Mouse (Mus musculus): Measurements from ENCODE around the gene Tbx10. TPM values are rescaled to one million over a fixed set of nuclear protein-coding genes. Genes with fewer than 3 reads are reported as not detected.
A peak's percentile ranks its signal among the peaks of the same experiment; 100 is the strongest.

Tbx10 gene
- polyA plus RNA-seq, 1 experiment from 2014 or later: 0.11 TPM

- peak within 1 kb of the TSS; percentile 89 for H3K4me3 ChIP-seq (ENCODE audit: low read depth, low read length)
- ATAC-seq (replicated peaks; ENCODE audit: insufficient number of reproducible peaks, low FRiP score, low TSS enrichment): peak; percentile 99
- H3K27ac ChIP-seq (ENCODE audit: low read depth, low read length): peak within 1 kb of the TSS; percentile 75
- peaks cover 12% of the 10 kb centered on the region for H3K36me3 ChIP-seq (ENCODE audit: control insufficient read depth, insufficient read depth, low read length)
- no peaks in the 10 kb centered on the region for H3K27me3 ChIP-seq (ENCODE audit: control insufficient read depth, insufficient read depth, low read length)
- peaks cover 15% of the 10 kb centered on the region for H3K4me1 ChIP-seq (ENCODE audit: control insufficient read depth, insufficient read depth, low read length)
- H3K9me3 ChIP-seq (replicated peaks; ENCODE audit: control insufficient read depth, low read length): no peaks in the 10 kb centered on the region
- H3K4me2 ChIP-seq: peak within 1 kb of the TSS; percentile 82
- peak within 1 kb of the TSS; percentile 91 for H3K9ac ChIP-seq (ENCODE audit: low read depth, low read length)
- WGBS (ENCODE audit: insufficient replicate concordance): under 1% methylated on average over 45 of the region's 45 CpGs
Measured at GRCm38 (mm10) chr19:4012432-4013022, 20.0 kb downstream of the Tbx10 start, which contains the start of gene Ndufv1. Gene Ndufv1, minus strand, starts transcription at chr19:4012806.

GRCm38 (mm10) chr19:4013066-4013465, 20.5 kb downstream of the Tbx10 start:
- WGBS (ENCODE audit: insufficient replicate concordance): 9% methylated on average over 9 of the region's 9 CpGs
- H3K36me3 ChIP-seq (ENCODE audit: control insufficient read depth, insufficient read depth, low read length): peaks cover 7% of the 10 kb centered on the region
- H3K9ac ChIP-seq (ENCODE audit: low read depth, low read length): peak overlapping the region; percentile 66
- peak overlapping the region; percentile 38 for H3K27ac ChIP-seq (ENCODE audit: low read depth, low read length)
- H3K27me3 ChIP-seq (ENCODE audit: control insufficient read depth, insufficient read depth, low read length): no peaks in the 10 kb centered on the region
- H3K4me2 ChIP-seq: peak overlapping the region; percentile 66
- H3K9me3 ChIP-seq (replicated peaks; ENCODE audit: control insufficient read depth, low read length): no peaks in the 10 kb centered on the region
- peak; percentile 46; the same call in 1 of the 2 replicates for ATAC-seq (replicated peaks; ENCODE audit: insufficient number of reproducible peaks, low FRiP score, low TSS enrichment)
- peaks cover 15% of the 10 kb centered on the region for H3K4me1 ChIP-seq (ENCODE audit: control insufficient read depth, insufficient read depth, low read length)
- H3K4me3 ChIP-seq (ENCODE audit: low read depth, low read length): peak overlapping the region; percentile 89

GRCm38 (mm10) chr19:4014802-4015201, 22.2 kb downstream of the Tbx10 start:
- H3K9ac ChIP-seq (ENCODE audit: low read depth, low read length): peak overlapping the region; percentile 36; the same call in 1 of the 2 replicates
- H3K4me2 ChIP-seq: no peak overlapping the region

GRCm38 (mm10) chr19:4015635-4016034, 23.1 kb downstream of the Tbx10 start:
- H3K4me3 ChIP-seq (ENCODE audit: low read depth, low read length): no peak overlapping the region
- no peak overlapping the region; the same call in 1 of the 2 replicates for H3K4me2 ChIP-seq
- no peak for ATAC-seq (replicated peaks; ENCODE audit: insufficient number of reproducible peaks, low FRiP score, low TSS enrichment)
- H3K4me1 ChIP-seq (ENCODE audit: control insufficient read depth, insufficient read depth, low read length): peaks cover 15% of the 10 kb centered on the region
- H3K36me3 ChIP-seq (ENCODE audit: control insufficient read depth, insufficient read depth, low read length): no peaks in the 10 kb centered on the region
- no peaks in the 10 kb centered on the region for H3K9me3 ChIP-seq (replicated peaks; ENCODE audit: control insufficient read depth, low read length)
- H3K27me3 ChIP-seq (ENCODE audit: control insufficient read depth, insufficient read depth, low read length): no peaks in the 10 kb centered on the region
- peak overlapping the region; percentile 36; the same call in 1 of the 2 replicates for H3K9ac ChIP-seq (ENCODE audit: low read depth, low read length)
- WGBS (ENCODE audit: insufficient replicate concordance): 52% methylated on average over 5 of the region's 5 CpGs
- H3K27ac ChIP-seq (ENCODE audit: low read depth, low read length): peak overlapping the region; percentile 50; the same call in 1 of the 2 replicates

More at GRCm38 (mm10) chr19:4014802-4015201, 22.2 kb downstream of the Tbx10 start:
- H3K9me3 ChIP-seq (replicated peaks; ENCODE audit: control insufficient read depth, low read length): no peaks in the 10 kb centered on the region
- ATAC-seq (replicated peaks; ENCODE audit: insufficient number of reproducible peaks, low FRiP score, low TSS enrichment): no peak
- H3K4me3 ChIP-seq (ENCODE audit: low read depth, low read length): no peak overlapping the region
- no peaks in the 10 kb centered on the region for H3K36me3 ChIP-seq (ENCODE audit: control insufficient read depth, insufficient read depth, low read length)
- H3K4me1 ChIP-seq (ENCODE audit: control insufficient read depth, insufficient read depth, low read length): peaks cover 15% of the 10 kb centered on the region
- no peak overlapping the region for H3K27ac ChIP-seq (ENCODE audit: low read depth, low read length)
- H3K27me3 ChIP-seq (ENCODE audit: control insufficient read depth, insufficient read depth, low read length): no peaks in the 10 kb centered on the region

GRCm38 (mm10) chr19:4017921-4018587, 25.5 kb downstream of the Tbx10 start:
- Histone ChIP-seq H3K36me3 (ENCODE audit: control insufficient read depth, insufficient read depth, low read length) (no peaks in the 10 kb centered on the region), H3K4me1 (ENCODE audit: control insufficient read depth, insufficient read depth, low read length) (0 out of 2 replicates have a peak, but pooled peaks cover 5% of the 10 kb centered on the region), H3K4me3 (ENCODE audit: low read depth, low read length) (no peak overlapping the region), H3K27ac (ENCODE audit: low read depth, low read length) (no peak overlapping the region), H3K27me3 (ENCODE audit: control insufficient read depth, insufficient read depth, low read length) (no peaks in the 10 kb centered on the region), H3K9me3 (replicated peaks; ENCODE audit: control insufficient read depth, low read length) (no peaks in the 10 kb centered on the region), H3K4me2 (no peak overlapping the region), H3K9ac (ENCODE audit: low read depth, low read length) (no peak overlapping the region)
- 62% methylated on average over 10 of the region's 10 CpGs for WGBS (ENCODE audit: insufficient replicate concordance)
- no peak for ATAC-seq (replicated peaks; ENCODE audit: insufficient number of reproducible peaks, low FRiP score, low TSS enrichment)

GRCm38 (mm10) chr19:4018743-4019583, 26.4 kb downstream of the Tbx10 start:
- Histone ChIP-seq H3K27ac (ENCODE audit: low read depth, low read length) (no peak overlapping the region), H3K4me2 (no peak overlapping the region), H3K9me3 (replicated peaks; ENCODE audit: control insufficient read depth, low read length) (no peaks in the 10 kb centered on the region), H3K4me3 (ENCODE audit: low read depth, low read length) (no peak overlapping the region), H3K9ac (ENCODE audit: low read depth, low read length) (no peak overlapping the region), H3K4me1 (ENCODE audit: control insufficient read depth, insufficient read depth, low read length) (0 out of 2 replicates have a peak, but pooled peaks cover 5% of the 10 kb centered on the region), H3K27me3 (ENCODE audit: control insufficient read depth, insufficient read depth, low read length) (no peaks in the 10 kb centered on the region), H3K36me3 (ENCODE audit: control insufficient read depth, insufficient read depth, low read length) (no peaks in the 10 kb centered on the region)
- WGBS (ENCODE audit: insufficient replicate concordance): 42% methylated on average over 18 of the region's 18 CpGs
- ATAC-seq (replicated peaks; ENCODE audit: insufficient number of reproducible peaks, low FRiP score, low TSS enrichment): no peak

- WGBS (ENCODE audit: insufficient replicate concordance): 54% methylated on average over 7 of the region's 7 CpGs
- Histone ChIP-seq H3K9ac (ENCODE audit: low read depth, low read length) (no peak overlapping the region), H3K4me2 (no peak overlapping the region), H3K36me3 (ENCODE audit: control insufficient read depth, insufficient read depth, low read length) (no peaks in the 10 kb centered on the region), H3K27me3 (ENCODE audit: control insufficient read depth, insufficient read depth, low read length) (no peaks in the 10 kb centered on the region), H3K27ac (ENCODE audit: low read depth, low read length) (no peak overlapping the region), H3K4me3 (ENCODE audit: low read depth, low read length) (no peak overlapping the region), H3K4me1 (ENCODE audit: control insufficient read depth, insufficient read depth, low read length) (no peaks in the 10 kb centered on the region), H3K9me3 (replicated peaks; ENCODE audit: control insufficient read depth, low read length) (peaks cover 2% of the 10 kb centered on the region; the same call in 1 of the 2 replicates)
- ATAC-seq (replicated peaks; ENCODE audit: insufficient number of reproducible peaks, low FRiP score, low TSS enrichment): no peak
Measured at GRCm38 (mm10) chr19:4023185-4023584, 30.6 kb downstream of the Tbx10 start.

GRCm38 (mm10) chr19:4027576-4027975, 35.0 kb downstream of the Tbx10 start:
- no peaks in the 10 kb centered on the region for H3K27me3 ChIP-seq (ENCODE audit: control insufficient read depth, insufficient read depth, low read length)
- no peaks in the 10 kb centered on the region for H3K36me3 ChIP-seq (ENCODE audit: control insufficient read depth, insufficient read depth, low read length)
- no peak overlapping the region for H3K9ac ChIP-seq (ENCODE audit: low read depth, low read length)
- H3K4me3 ChIP-seq (ENCODE audit: low read depth, low read length): no peak overlapping the region
- H3K4me2 ChIP-seq: no peak overlapping the region
- ATAC-seq (replicated peaks; ENCODE audit: insufficient number of reproducible peaks, low FRiP score, low TSS enrichment): no peak
- H3K27ac ChIP-seq (ENCODE audit: low read depth, low read length): no peak overlapping the region
- H3K4me1 ChIP-seq (ENCODE audit: control insufficient read depth, insufficient read depth, low read length): no peaks in the 10 kb centered on the region
- peaks cover 2% of the 10 kb centered on the region; the same call in 1 of the 2 replicates for H3K9me3 ChIP-seq (replicated peaks; ENCODE audit: control insufficient read depth, low read length)
